Mouse (Mus musculus) embryonic facial prominence, embryonic 12.5 days (tissue): ENCODE measurements around the gene Gm15446. TPM values are rescaled to one million over a fixed set of nuclear protein-coding genes. Genes with fewer than 3 reads are reported as not detected.
"Not testable (repeated sequence)": the region's sequence is repeated elsewhere in the genome, so short reads cannot be mapped to it uniquely, and the experiment has no call there.

ENCODE experiments used
- ATAC-seq: fragments of 200-750 bp; cut with Nextera tagmentation; 2 replicates; pipeline ENCODE4 v1.8.0; 2017; ENCODE audit not compliant: insufficient number of reproducible peaks, insufficient read depth, low FRiP score, low TSS enrichment
- H3K27ac ChIP-seq: fragments of 300-500 bp; sonication (generic); 2 replicates; pipeline ENCODE4 v1.5.1; 2016; ENCODE audit warnings: mild to moderate bottlenecking
- H3K27me3 ChIP-seq: fragments of 300-500 bp; sonication (generic); 2 replicates; pipeline ENCODE4 v1.6.1; 2016; ENCODE audit warnings: mild to moderate bottlenecking, moderate library complexity
- H3K36me3 ChIP-seq: fragments of 300-500 bp; sonication (generic); 2 replicates; pipeline ENCODE4 v1.6.1; 2016; ENCODE audit warnings: mild to moderate bottlenecking
- H3K4me1 ChIP-seq: fragments of 300-500 bp; sonication (generic); 2 replicates; pipeline ENCODE4 v1.6.1; 2016
- H3K4me2 ChIP-seq: fragments of 300-500 bp; sonication (generic); replicated peaks from 2 replicates; pipeline ENCODE4 v1.6.1; 2016; ENCODE audit warnings: mild to moderate bottlenecking, moderate library complexity
- H3K4me3 ChIP-seq: fragments of 300-500 bp; sonication (generic); 2 replicates; pipeline ENCODE4 v1.5.1; 2016; ENCODE audit warnings: mild to moderate bottlenecking
- H3K9ac ChIP-seq: fragments of 300-500 bp; sonication (generic); 2 replicates; pipeline ENCODE4 v1.6.1; 2016; ENCODE audit warnings: mild to moderate bottlenecking, moderate library complexity
- H3K9me3 ChIP-seq: fragments of 300-500 bp; sonication (generic); 2 replicates; pipeline ENCODE4 v1.6.1; 2016; ENCODE audit warnings: mild to moderate bottlenecking, moderate library complexity
- WGBS: fragments of 180-500 bp; shearing (Covaris S2); methylation state at CpG from one replicate; pipeline ENCODE4 v1.1.7; 2016; 5-methylcytosine and 5-hydroxymethylcytosine counted together
- polyA plus RNA-seq: library from polyadenylated mRNA; unstranded; fragments of >200 nt; fragmentation: Nextera tagmentation; extraction: Ambion mirVana; gene quantifications from 2 replicates; pipeline ENCODE4 v1.2.1, GENCODE M21; 2016

Gm15446 gene
- 0.70 and 1.1 TPM in 2 replicates for polyA plus RNA-seq

- H3K27me3 ChIP-seq, H3K4me1 ChIP-seq, H3K9me3 ChIP-seq, H3K27ac ChIP-seq, H3K36me3 ChIP-seq: not testable (repeated sequence)
- WGBS: under 1% methylated on average over 22 of the region's 22 CpGs
- Histone ChIP-seq H3K9ac (peak within 1 kb of the TSS; percentile 57), H3K4me2 (peak within 1 kb of the TSS; percentile 54), H3K4me3 (peak within 1 kb of the TSS; percentile 52)
- peak; percentile 98 for ATAC-seq
Measured at GRCm38 (mm10) chr5:109923261-109924071, at the start of gene Gm15446. TSS of gene Gm15446 (plus strand) at chr5:109923400.

GRCm38 (mm10) chr5:109924129-109924528 is 929 bp downstream of the Gm15446 start:
- H3K4me2 ChIP-seq: peak overlapping the region; percentile 54
- not testable (repeated sequence) for H3K36me3 ChIP-seq, H3K4me1 ChIP-seq, H3K27ac ChIP-seq, ATAC-seq, H3K27me3 ChIP-seq, H3K9me3 ChIP-seq
- WGBS: 9% methylated on average over 2 of the region's 2 CpGs
- H3K9ac ChIP-seq: peak overlapping the region; percentile 57
- H3K4me3 ChIP-seq: peak overlapping the region; percentile 52

- Histone ChIP-seq H3K4me2 (no peak overlapping the region), H3K27ac (no peak overlapping the region), H3K27me3 (no peaks in the 10 kb centered on the region), H3K36me3 (no peaks in the 10 kb centered on the region), H3K4me1 (0 out of 2 replicates have a peak, but pooled peaks cover 2% of the 10 kb centered on the region), H3K9me3 (no peaks in the 10 kb centered on the region), H3K4me3 (no peak overlapping the region), H3K9ac (no peak overlapping the region)
- no peak for ATAC-seq
Measured at GRCm38 (mm10) chr5:109924936-109925335, 1.7 kb downstream of the Gm15446 start.

GRCm38 (mm10) chr5:109950281-109950680 is 27.1 kb downstream of the Gm15446 start:
- Histone ChIP-seq H3K4me3 (no peak overlapping the region), H3K9ac (no peak overlapping the region), H3K27ac (no peak overlapping the region), H3K36me3 (no peaks in the 10 kb centered on the region), H3K4me2 (no peak overlapping the region), H3K27me3 (no peaks in the 10 kb centered on the region), H3K4me1 (no peaks in the 10 kb centered on the region), H3K9me3 (no peaks in the 10 kb centered on the region)
- WGBS: no CpG with 5 or more reads among the region's 1 CpGs
- ATAC-seq: no peak

- not testable (repeated sequence) for H3K4me3 ChIP-seq, H3K4me1 ChIP-seq, H3K4me2 ChIP-seq, H3K27ac ChIP-seq, H3K9ac ChIP-seq, ATAC-seq, H3K9me3 ChIP-seq, H3K27me3 ChIP-seq, H3K36me3 ChIP-seq
- WGBS: no CpG with 5 or more reads among the region's 2 CpGs
Measured at GRCm38 (mm10) chr5:109980743-109981142, 57.5 kb downstream of the Gm15446 start.

Other genes with a start within 250 kb of the Gm15446 start
- gene 5430403G16Rik, start 232.4 kb upstream of the Gm15446 start, polyA plus RNA-seq: 3.0 and 3.1 TPM in 2 replicates
- gene 4930522L14Rik, start 171.5 kb upstream of the Gm15446 start, polyA plus RNA-seq: 6.3 and 7.7 TPM in 2 replicates
- gene Zfp932, start 73.1 kb downstream of the Gm15446 start, polyA plus RNA-seq: 27.4 and 28.7 TPM in 2 replicates
- 2.9 and 3.2 TPM in 2 replicates for gene Gm17655, start 149.1 kb downstream of the Gm15446 start, polyA plus RNA-seq
- 1.2 and 1.5 TPM in 2 replicates for gene Gm35315, start 171.0 kb downstream of the Gm15446 start, polyA plus RNA-seq
- gene Plcxd1, start 176.6 kb downstream of the Gm15446 start, polyA plus RNA-seq: 1.4 and 1.7 TPM in 2 replicates
- gene Gtpbp6, start 184.8 kb downstream of the Gm15446 start, polyA plus RNA-seq: 43.1 and 47.2 TPM in 2 replicates
- gene Zfp605, start 186.7 kb downstream of the Gm15446 start, polyA plus RNA-seq: 7.0 and 7.5 TPM in 2 replicates
- gene Chfr, start 212.4 kb downstream of the Gm15446 start, polyA plus RNA-seq: 39.5 and 42.0 TPM in 2 replicates